Mouse (Mus musculus) heart, adult 2 months (tissue): ENCODE measurements at regions not wholly inside any gene's neighbourhood (a gene's known extent, or its start where the extent isn't known, plus 50 kb on each side); places are given as distances from the start of the nearest gene placed in this dataset.

Experiments
- EP300 ChIP-seq: fragments of 200-500 bp; IDR thresholded peaks from 2 replicates; pipeline ENCODE4 v1.6.1; 2011; ENCODE audit warnings: low read depth, low read length, control low read depth; ENCODE audit not compliant: insufficient read depth
- POLR2A ChIP-seq: fragments of 200-500 bp; IDR thresholded peaks from 2 replicates; pipeline ENCODE4 v1.6.1; 2011; ENCODE audit warnings: mild to moderate bottlenecking, low read depth, low read length, control low read depth; ENCODE audit not compliant: insufficient read depth

GRCm38 (mm10) chr1:63955701-63956355 is 166.3 kb downstream of the Klf7 start:
- TF ChIP-seq POLR2A (no peak), EP300 (no peak)
